Mouse (Mus musculus) gastrocnemius, adult 2 months (tissue): Measurements from ENCODE around the gene Fam131c. TPM values are rescaled to one million over a fixed set of nuclear protein-coding genes. Genes with fewer than 3 reads are reported as not detected.

Experiments used
- DNase-seq: peaks from one replicate; pipeline ENCODE4 v3.0.0; 2022
- H3K27ac ChIP-seq: fragments of 200-600 bp; 2 replicates; pipeline ENCODE4 v1.8.1; 2022; ENCODE audit warnings: mild to moderate bottlenecking
- H3K4me3 ChIP-seq: fragments of 200-600 bp; 2 replicates; pipeline ENCODE4 v1.8.1; 2022; ENCODE audit warnings: mild to moderate bottlenecking, moderate library complexity
- CTCF ChIP-seq: fragments of 200-600 bp; IDR thresholded peaks from 2 replicates; pipeline ENCODE4 v1.8.1; 2022; ENCODE audit warnings: antibody characterized with exemption, mild to moderate bottlenecking, moderate library complexity
- intact Hi-C: fragments of 180-260 bp; cut with DNase I; formaldehyde crosslinking; loops from one replicate; pipeline ENCODE4 v1.15.1; 2025
- total RNA-seq, 2 experiments: library from RNA; stranded (reverse); gene quantifications; 2 replicates each; pipeline ENCODE4 v1.2.3; 2021

Gene Fam131c
- total RNA-seq, 2 experiments from 2014 or later: 0.20 TPM; not detected in 1

- no peak for TF ChIP-seq CTCF
- DNase-seq: peak; percentile 10
- Histone ChIP-seq H3K27ac (no peak overlapping the region), H3K4me3 (no peak overlapping the region)
- intact Hi-C loops: no loop called here
These were observed 2.1 kb upstream of the Fam131c start for GRCm38 (mm10) chr4:141365876-141366275.

DNA sequence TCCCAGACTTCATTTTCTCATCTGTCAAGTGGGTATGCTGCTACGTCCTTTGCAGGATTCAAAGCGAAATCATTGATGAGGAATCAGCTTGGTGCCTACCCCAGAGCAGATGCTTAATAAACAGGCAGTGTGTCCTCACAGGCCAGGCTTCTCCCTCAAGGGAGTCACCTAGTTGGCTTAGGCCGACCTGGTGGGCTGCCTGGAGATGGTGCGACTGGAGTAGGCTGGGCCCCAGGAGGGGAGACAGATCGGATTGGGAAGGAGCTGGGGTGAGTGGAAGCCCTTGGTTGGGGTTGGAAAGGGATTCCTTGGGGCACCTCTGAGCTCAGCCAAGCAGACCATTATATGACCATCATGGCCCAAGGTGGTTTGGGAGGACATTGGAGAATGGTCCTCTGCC, 4.4 kb downstream of the Fam131c start:
- no peak for TF ChIP-seq CTCF
- no peak for DNase-seq
- intact Hi-C loops: no loop called here
- Histone ChIP-seq H3K4me3 (no peak overlapping the region), H3K27ac (no peak overlapping the region)

- intact Hi-C loops: loop anchor here (10.0 kb wide), 1 partner anchor 465 kb away; the partner anchor contains the start of gene Ctrc
- TF ChIP-seq CTCF: no peak
- H3K4me3 ChIP-seq: no peak overlapping the region
- no peak overlapping the region for H3K27ac ChIP-seq
- DNase-seq: no peak
These were observed 11.7 kb downstream of the Fam131c start for GRCm38 (mm10) chr4:141379674-141380073.

DNA sequence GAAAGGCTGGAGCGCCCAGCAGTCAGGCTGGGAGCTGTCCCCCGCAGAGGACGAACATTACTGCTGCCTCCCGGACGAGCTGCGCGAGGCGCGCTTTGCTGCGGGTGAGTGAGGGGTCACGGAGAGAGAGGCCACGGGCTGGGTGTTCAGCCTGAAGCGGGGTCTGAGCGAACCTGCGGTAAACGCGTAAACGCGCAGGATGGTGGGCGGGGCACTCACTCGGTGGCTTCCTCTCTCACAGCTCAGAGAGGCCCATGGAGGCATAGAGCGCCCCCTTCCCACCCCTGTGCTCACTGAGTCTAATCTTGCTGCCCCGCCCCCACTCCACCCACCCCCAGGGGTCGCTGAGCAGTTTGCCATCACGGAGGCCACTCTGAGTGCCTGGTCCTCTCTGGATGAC, 14.4 kb downstream of the Fam131c start:
- TF ChIP-seq CTCF: no peak
- Histone ChIP-seq H3K27ac (no peak overlapping the region), H3K4me3 (peak overlapping the region; percentile 35)
- DNase-seq: no peak
- intact Hi-C loops: loop anchor here (10.0 kb wide), 1 partner anchor 462 kb away; the partner anchor contains the start of gene Ctrc

GRCm38 (mm10) chr4:141385275-141385674, 17.3 kb downstream of the Fam131c start:
- peak; percentile 60 for DNase-seq
- Histone ChIP-seq H3K27ac (no peak overlapping the region), H3K4me3 (no peak overlapping the region)
- TF ChIP-seq CTCF: peak; percentile 86
- intact Hi-C loops: loop anchor here (10.0 kb wide), 1 partner anchor 460 kb away; the partner anchor contains the start of gene Ctrc

GRCm38 (mm10) chr4:141386150-141386549, 18.1 kb downstream of the Fam131c start:
- H3K27ac ChIP-seq: no peak overlapping the region
- no peak for DNase-seq
- TF ChIP-seq CTCF: no peak
- intact Hi-C loops: loop anchor here (10.0 kb wide), 1 partner anchor 459 kb away; the partner anchor contains the start of gene Ctrc
- H3K4me3 ChIP-seq: no peak overlapping the region

- peak; percentile 76 for DNase-seq
- TF ChIP-seq CTCF: peak; percentile 85
- intact Hi-C loops: loop anchor here (1.0 to 10.0 kb wide), 2 partner anchors 188 to 458 kb away; partner anchors contain the start of gene Ctrc
- no peak overlapping the region for H3K27ac ChIP-seq
- H3K4me3 ChIP-seq: no peak overlapping the region
These were observed 19.2 kb downstream of the Fam131c start for GRCm38 (mm10) chr4:141387093-141387784.

DNA sequence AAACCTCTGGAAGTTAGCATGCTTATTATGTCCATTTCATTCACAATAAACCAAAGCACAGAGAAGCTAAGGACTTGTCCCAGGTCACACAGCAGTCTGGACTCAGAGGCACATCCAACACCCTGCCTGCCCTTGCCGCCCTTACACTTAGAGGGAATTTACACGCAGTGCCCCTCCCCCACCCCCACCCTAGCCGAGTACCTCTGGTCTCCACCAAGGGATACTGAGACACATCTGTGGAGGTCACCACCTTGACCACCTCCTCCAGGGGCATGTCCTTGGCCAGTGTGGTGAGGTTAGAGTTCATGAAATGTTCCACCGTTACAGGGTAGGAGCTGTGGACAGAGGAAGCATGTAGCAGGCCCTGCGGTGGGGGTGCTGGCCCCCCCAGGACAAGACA, 19.9 kb downstream of the Fam131c start:
- intact Hi-C loops: loop anchor here (1.0 to 10.0 kb wide), 2 partner anchors 187 to 457 kb away; partner anchors contain the start of gene Ctrc
- no peak overlapping the region for H3K4me3 ChIP-seq
- TF ChIP-seq CTCF: no peak
- H3K27ac ChIP-seq: no peak overlapping the region
- DNase-seq: no peak

DNA sequence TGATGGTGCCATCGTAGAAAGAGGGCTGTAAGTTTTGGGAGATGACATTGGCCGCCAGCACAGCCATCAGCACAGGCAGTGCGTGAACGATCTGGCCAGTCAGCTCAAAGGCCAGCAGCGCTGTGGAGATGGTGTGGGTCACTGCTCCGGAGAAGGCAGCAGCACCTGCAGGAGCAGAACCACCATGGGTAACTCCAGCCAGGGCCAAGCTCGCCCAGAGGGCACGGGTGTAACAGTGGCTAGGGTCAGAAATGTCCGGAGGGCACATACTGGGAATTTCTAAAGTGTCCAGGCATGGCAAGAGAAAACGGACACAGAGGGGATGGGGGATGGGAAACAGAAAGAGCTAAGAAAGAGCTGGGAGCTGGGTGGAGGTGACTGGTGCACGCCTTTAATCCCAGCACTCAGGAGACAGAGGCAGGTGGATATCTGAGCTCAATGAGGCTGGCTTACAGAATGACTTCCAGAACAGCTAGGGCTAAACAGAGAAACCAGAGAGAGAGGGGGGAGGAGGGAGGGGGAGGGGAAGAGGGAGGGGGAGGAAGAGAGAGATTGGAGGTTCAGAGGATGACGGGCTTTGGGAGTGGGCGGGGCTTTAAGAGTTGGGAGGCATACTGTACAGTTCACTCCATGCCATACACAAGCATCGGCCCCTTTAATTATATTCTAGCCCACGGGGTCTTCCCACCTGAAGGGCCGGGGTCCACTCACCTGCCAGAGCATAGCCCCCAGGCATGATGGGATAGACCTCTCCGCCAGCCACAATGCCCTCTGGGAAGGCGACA, 21.5 kb downstream of the Fam131c start:
- intact Hi-C loops: loop anchor here (10.0 kb wide), 1 partner anchor 455 kb away; the partner anchor contains the start of gene Ctrc

DNA sequence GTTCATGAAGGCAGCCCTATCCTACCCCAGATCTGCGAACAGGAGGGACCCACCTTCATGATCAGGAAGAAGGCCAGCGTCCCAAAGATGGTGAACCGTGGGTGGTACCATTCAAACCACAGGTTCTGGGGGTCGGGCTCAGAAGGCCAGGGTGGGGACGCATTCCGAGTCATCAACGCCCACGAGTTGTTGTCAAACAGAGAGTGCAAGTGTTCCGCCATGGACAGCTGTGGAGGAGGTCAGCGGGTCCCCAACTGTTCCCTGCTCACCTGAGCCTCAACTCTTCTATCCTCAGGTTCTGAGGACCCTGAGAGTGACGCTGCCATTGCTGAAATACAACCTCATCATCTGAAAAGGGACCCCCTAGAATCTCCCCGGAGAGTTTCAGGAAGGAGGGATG, 23.3 kb downstream of the Fam131c start:
- DNase-seq: no peak
- Histone ChIP-seq H3K4me3 (no peak overlapping the region), H3K27ac (no peak overlapping the region)
- TF ChIP-seq CTCF: no peak
- intact Hi-C loops: no loop called here

More for the DNA sequence above, 21.5 kb downstream of the Fam131c start:
- H3K4me3 ChIP-seq: no peak overlapping the region
- no peak for TF ChIP-seq CTCF
- no peak overlapping the region for H3K27ac ChIP-seq
- no peak for DNase-seq

DNA sequence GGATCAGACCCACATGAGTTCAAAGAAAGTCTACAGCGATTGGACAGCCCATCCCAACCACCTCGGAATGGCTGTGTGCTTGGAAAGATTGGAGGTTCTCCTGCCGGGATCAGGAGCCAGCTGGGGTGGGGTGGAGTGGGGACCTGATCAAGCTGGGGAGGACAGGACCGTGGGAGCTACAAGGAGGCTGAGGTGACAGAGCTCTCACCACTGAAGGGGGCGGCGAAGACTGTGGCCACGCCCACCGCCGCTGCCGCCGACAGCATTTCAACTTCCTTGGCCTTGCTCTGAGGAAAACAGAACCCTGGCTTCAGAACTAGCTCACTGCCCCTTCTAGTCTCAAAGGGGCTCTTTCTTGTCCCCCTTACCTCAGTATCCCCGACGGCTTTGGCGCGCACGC, 26.7 kb downstream of the Fam131c start:
- Histone ChIP-seq H3K27ac (no peak overlapping the region), H3K4me3 (no peak overlapping the region)
- TF ChIP-seq CTCF: no peak
- no peak for DNase-seq
- intact Hi-C loops: no loop called here

DNA sequence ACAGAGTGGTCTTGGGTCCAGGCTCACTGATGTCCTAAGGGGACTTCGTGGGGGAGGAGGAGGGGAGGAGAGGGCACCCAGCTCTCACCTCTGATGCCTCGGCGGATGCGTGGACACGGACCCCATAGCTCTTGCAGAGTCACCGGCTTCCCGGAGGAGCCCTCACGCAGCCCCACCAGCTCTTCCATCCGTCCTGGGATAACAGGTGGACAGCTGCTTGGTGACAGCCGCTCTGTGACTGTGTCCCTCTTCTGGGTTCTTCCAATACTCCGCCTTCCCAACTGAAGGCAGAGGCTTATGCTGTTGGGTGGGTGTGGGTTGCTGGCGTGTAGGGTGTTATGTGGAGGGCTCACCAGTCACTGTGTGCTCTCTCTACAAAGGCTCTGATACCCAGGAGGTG, 29.8 kb downstream of the Fam131c start:
- TF ChIP-seq CTCF: no peak
- H3K4me3 ChIP-seq: no peak overlapping the region
- intact Hi-C loops: no loop called here
- no peak overlapping the region for H3K27ac ChIP-seq
- DNase-seq: no peak

GRCm38 (mm10) chr4:141398545-141398944, 30.5 kb downstream of the Fam131c start, which contains the start of gene Clcnka:
Clcnka (minus strand) TSS chr4:141398724.
- DNase-seq: no peak
- H3K27ac ChIP-seq: no peak within 1 kb of the TSS
- no peak within 1 kb of the TSS for H3K4me3 ChIP-seq
- TF ChIP-seq CTCF: no peak
- intact Hi-C loops: no loop called here
